Mouse (Mus musculus) hindbrain, embryonic 10.5 days (tissue): ENCODE results near the gene Tprgl. TPM values are rescaled to one million over a fixed set of nuclear protein-coding genes. Genes with fewer than 3 reads are reported as not detected.

Source experiments
- DNase-seq: peaks from one replicate; pipeline ENCODE4 v3.0.0-alpha.2; 2017; ENCODE audit warnings: low spot score
- H3K27ac ChIP-seq: fragments of 300-500 bp; sonication (generic); 2 replicates; pipeline ENCODE4 v1.5.1; 2016; ENCODE audit warnings: mild to moderate bottlenecking, moderate library complexity
- H3K27me3 ChIP-seq: fragments of 300-500 bp; sonication (generic); 2 replicates; pipeline ENCODE4 v1.6.1; 2016; ENCODE audit warnings: mild to moderate bottlenecking; ENCODE audit not compliant: poor library complexity, insufficient read depth, severe bottlenecking
- H3K36me3 ChIP-seq: fragments of 300-500 bp; sonication (generic); 2 replicates; pipeline ENCODE4 v1.6.1; 2016; ENCODE audit warnings: mild to moderate bottlenecking, moderate library complexity
- H3K4me1 ChIP-seq: fragments of 300-500 bp; sonication (generic); replicated peaks from 2 replicates; pipeline ENCODE4 v1.6.1; 2016; ENCODE audit warnings: mild to moderate bottlenecking
- H3K4me3 ChIP-seq: fragments of 300-500 bp; sonication (generic); 2 replicates; pipeline ENCODE4 v1.5.1; 2016; ENCODE audit warnings: mild to moderate bottlenecking, moderate library complexity
- H3K9me3 ChIP-seq: fragments of 300-500 bp; sonication (generic); 2 replicates; pipeline ENCODE4 v1.6.1; 2016; ENCODE audit warnings: mild to moderate bottlenecking, moderate library complexity
- WGBS: fragments of 180-500 bp; shearing (Covaris S2); methylation state at CpG from one replicate; pipeline ENCODE4 v1.1.7; 2016; 5-methylcytosine and 5-hydroxymethylcytosine counted together
- polyA plus RNA-seq: library from polyadenylated mRNA; unstranded; fragments of >200 nt; fragmentation: Nextera tagmentation; extraction: Ambion mirVana; gene quantifications from 2 replicates; pipeline ENCODE4 v1.2.1, GENCODE M21; 2016

The Tprgl gene
- polyA plus RNA-seq, 1 experiment from 2014 or later: 150 TPM

- H3K9me3 ChIP-seq: no peaks in the 10 kb centered on the region
- no peak overlapping the region for H3K27ac ChIP-seq
- H3K36me3 ChIP-seq: peaks cover 57% of the 10 kb centered on the region
- H3K27me3 ChIP-seq: no peaks in the 10 kb centered on the region
- WGBS: 93% methylated on average over 7 of the region's 7 CpGs
- no peak overlapping the region for H3K4me3 ChIP-seq
- peaks cover 29% of the 10 kb centered on the region for H3K4me1 ChIP-seq
- no peak for DNase-seq
Observed at GRCm38 (mm10) chr4:154181001-154181400, 20.5 kb upstream of the Tprgl start.

DNA sequence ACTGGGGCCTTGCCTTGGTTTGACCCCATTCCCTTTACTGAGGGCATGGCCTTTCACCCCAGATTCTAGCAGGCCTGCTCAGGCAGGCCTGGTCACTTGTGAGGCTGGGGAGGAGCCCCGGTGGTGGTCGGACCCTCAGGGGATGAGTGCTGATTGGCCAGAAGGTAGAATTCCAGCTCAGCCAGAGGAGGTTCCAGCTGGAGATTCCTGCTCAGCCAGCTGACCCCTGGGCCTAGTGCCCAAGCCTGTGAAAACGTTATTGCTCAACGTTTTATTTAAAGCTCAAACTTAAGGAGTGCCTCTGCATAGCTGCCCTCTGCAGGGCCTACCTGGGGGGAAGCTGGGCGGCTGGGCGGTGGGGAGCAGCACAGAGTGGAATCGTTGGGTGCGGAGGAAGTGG, 16.8 kb upstream of the Tprgl start:
- Histone ChIP-seq H3K9me3 (no peaks in the 10 kb centered on the region), H3K4me1 (peaks cover 64% of the 10 kb centered on the region), H3K27me3 (peaks cover 11% of the 10 kb centered on the region), H3K36me3 (peaks cover 29% of the 10 kb centered on the region), H3K27ac (no peak overlapping the region), H3K4me3 (no peak overlapping the region)
- WGBS: 61% methylated on average over 8 of the region's 8 CpGs
- no peak for DNase-seq

DNA sequence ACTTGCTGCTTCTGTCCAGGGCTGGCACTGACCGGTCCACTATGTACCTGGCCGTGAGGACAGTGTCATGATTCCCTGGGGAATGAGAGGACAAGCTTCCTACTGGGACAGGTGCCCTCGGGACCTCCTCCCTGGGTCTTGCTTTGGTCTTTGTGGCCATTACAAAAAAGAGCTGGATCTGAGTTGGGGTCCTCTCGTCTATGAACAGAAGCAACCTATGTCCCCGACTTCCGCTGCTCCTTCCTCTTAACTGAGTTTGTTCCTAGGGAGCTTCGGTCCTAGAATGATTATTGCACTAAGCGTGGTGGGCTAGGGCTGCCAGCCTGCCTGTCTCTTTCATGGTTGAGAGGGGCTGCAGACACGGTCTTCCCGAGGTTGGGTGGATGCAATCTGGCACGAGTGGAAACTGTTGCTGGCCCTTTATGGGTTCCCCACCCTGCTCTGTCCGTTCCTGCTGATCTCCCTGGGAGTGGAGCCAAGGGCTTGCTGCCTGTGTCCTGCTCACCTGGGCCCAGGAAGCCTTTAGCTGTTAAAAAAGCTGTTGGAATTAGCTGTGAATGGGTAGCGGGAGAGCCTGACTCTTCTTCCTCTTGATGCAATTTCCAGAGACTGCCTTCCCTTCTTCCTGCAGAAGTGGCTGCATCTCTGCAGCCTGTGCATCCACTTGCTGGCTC, 11.6 kb upstream of the Tprgl start:
- no peak for DNase-seq
- Histone ChIP-seq H3K9me3 (no peaks in the 10 kb centered on the region), H3K4me3 (peak overlapping the region; percentile 66), H3K27me3 (peaks cover 55% of the 10 kb centered on the region), H3K27ac (peak overlapping the region; percentile 84; the same call in 1 of the 2 replicates), H3K4me1 (peaks cover 77% of the 10 kb centered on the region), H3K36me3 (peaks cover 1% of the 10 kb centered on the region; the same call in 1 of the 2 replicates)
- WGBS: 36% methylated on average over 13 of the region's 13 CpGs

GRCm38 (mm10) chr4:154171151-154171930, 10.9 kb upstream of the Tprgl start:
- Histone ChIP-seq H3K36me3 (no peaks in the 10 kb centered on the region), H3K4me1 (peaks cover 70% of the 10 kb centered on the region), H3K27ac (peak overlapping the region; percentile 84), H3K9me3 (no peaks in the 10 kb centered on the region), H3K27me3 (peaks cover 55% of the 10 kb centered on the region), H3K4me3 (peak overlapping the region; percentile 66)
- DNase-seq: peak; percentile 69
- 1% methylated on average over 37 of the region's 37 CpGs for WGBS

- Histone ChIP-seq H3K4me3 (peak within 1 kb of the TSS; percentile 66), H3K27me3 (peaks cover 55% of the 10 kb centered on the region), H3K36me3 (no peaks in the 10 kb centered on the region), H3K4me1 (peaks cover 63% of the 10 kb centered on the region), H3K27ac (peak within 1 kb of the TSS; percentile 84), H3K9me3 (no peaks in the 10 kb centered on the region)
- under 1% methylated on average over 61 of the region's 61 CpGs for WGBS
- DNase-seq: peak; percentile 86
Observed at GRCm38 (mm10) chr4:154170506-154171150, 10.2 kb upstream of the Tprgl start, which contains the start of gene Megf6. Gene Megf6 (plus strand): TSS chr4:154170730.

- peaks cover 57% of the 10 kb centered on the region for H3K4me1 ChIP-seq
Observed at GRCm38 (mm10) chr4:154170021-154170420, 9.6 kb upstream of the Tprgl start.

DNA sequence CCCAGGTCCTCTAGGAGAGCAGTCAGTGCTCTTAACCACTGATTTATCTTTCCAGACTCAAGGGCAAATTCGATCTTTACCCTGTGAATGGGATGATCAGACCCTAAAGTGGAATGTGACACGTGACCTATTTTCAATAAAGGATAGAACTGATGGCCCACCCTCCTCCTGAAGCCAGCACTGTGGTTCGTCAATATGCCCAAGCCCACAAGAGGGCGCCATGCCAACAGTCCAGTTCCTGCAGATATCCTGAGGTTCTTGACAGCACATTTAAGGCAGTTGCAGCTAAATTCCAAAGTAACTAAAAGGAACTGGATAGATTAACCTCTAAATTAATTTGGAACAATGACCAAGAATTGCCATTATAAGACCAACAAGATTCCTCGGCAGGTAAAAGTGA, 6.6 kb upstream of the Tprgl start:
- Histone ChIP-seq H3K9me3 (no peaks in the 10 kb centered on the region), H3K27ac (no peak overlapping the region), H3K36me3 (no peaks in the 10 kb centered on the region), H3K4me1 (peaks cover 27% of the 10 kb centered on the region), H3K27me3 (peaks cover 42% of the 10 kb centered on the region), H3K4me3 (no peak overlapping the region)
- 26% methylated on average over 5 of the region's 5 CpGs for WGBS
- DNase-seq: peak; percentile 70

More at GRCm38 (mm10) chr4:154170021-154170420, 9.6 kb upstream of the Tprgl start:
- no peaks in the 10 kb centered on the region for H3K36me3 ChIP-seq
- H3K27ac ChIP-seq: peak overlapping the region; percentile 84
- peak overlapping the region; percentile 66 for H3K4me3 ChIP-seq
- no peaks in the 10 kb centered on the region for H3K9me3 ChIP-seq
- no peak for DNase-seq
- H3K27me3 ChIP-seq: peaks cover 55% of the 10 kb centered on the region
- WGBS: 2% methylated on average over 15 of the region's 15 CpGs

- Histone ChIP-seq H3K36me3 (peaks cover 8% of the 10 kb centered on the region), H3K4me1 (peaks cover 25% of the 10 kb centered on the region), H3K27ac (no peak overlapping the region), H3K9me3 (no peaks in the 10 kb centered on the region), H3K27me3 (peaks cover 6% of the 10 kb centered on the region), H3K4me3 (no peak overlapping the region)
- peak; percentile 79 for DNase-seq
- WGBS: 13% methylated on average over 7 of the region's 7 CpGs
Observed at GRCm38 (mm10) chr4:154163296-154163695, 2.8 kb upstream of the Tprgl start.

DNA sequence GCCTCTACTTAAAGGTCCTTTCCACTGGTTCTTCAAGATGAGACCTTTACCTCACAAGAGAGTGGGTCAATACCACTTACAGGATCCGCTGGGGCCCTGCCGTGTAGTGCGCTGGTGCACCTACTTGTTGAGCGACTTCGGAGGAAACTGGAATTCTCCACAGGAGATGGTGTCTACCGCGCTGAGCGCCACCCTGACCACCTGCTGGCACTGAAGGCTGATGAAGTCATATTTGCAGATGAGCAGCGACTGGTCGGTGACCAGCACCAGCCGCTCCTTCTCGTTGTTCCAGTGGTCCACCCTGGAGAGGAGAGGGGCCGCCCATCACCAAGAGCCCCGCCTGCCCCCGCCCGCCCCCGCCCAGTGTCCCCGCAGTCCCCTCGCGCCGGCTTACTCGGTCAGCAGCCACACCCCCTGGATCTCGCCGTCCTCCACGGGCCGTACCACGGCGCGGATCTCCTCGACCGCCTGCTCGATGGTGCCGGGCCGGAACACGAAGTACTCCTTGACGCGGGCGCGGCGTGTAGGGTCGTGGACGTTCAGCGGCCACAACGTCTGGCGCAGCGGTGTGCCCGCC, 417 bp downstream of the Tprgl start:
- WGBS: 3% methylated on average over 47 of the region's 47 CpGs
- DNase-seq: no peak
- peaks cover 40% of the 10 kb centered on the region for H3K36me3 ChIP-seq

DNA sequence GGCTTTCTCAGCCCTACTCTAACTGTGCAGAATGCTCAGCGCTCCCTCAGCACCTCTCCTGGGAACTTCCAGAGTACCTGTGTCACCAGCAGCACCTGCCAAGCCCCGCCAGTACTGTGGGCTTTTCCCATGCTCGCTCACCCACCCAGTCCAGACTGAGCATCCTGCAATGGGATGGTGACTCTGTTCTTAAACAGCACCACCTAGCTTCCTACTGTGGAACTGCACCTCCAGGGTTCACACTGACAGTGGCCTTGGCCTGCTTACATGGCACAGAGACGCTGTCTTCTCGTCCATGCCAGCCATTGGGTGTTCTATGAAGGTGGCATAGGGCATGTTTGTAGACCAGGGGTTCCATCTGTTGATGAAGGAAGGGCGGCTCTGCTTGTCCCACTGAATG, 1.5 kb downstream of the Tprgl start:
- Histone ChIP-seq H3K4me3 (peak overlapping the region; percentile 96), H3K27ac (no peak overlapping the region), H3K36me3 (peaks cover 51% of the 10 kb centered on the region), H3K27me3 (no peaks in the 10 kb centered on the region), H3K4me1 (peaks cover 37% of the 10 kb centered on the region), H3K9me3 (no peaks in the 10 kb centered on the region)
- WGBS: 23% methylated on average over 6 of the region's 6 CpGs
- DNase-seq: peak; percentile 86

More for the DNA sequence above, 417 bp downstream of the Tprgl start:
- no peaks in the 10 kb centered on the region for H3K27me3 ChIP-seq
- H3K27ac ChIP-seq: peak overlapping the region; percentile 90
- H3K4me3 ChIP-seq: peak overlapping the region; percentile 96
- peaks cover 32% of the 10 kb centered on the region for H3K4me1 ChIP-seq
- no peaks in the 10 kb centered on the region for H3K9me3 ChIP-seq

GRCm38 (mm10) chr4:154157970-154158662, 2.4 kb downstream of the Tprgl start:
- Histone ChIP-seq H3K27ac (no peak overlapping the region), H3K36me3 (peaks cover 57% of the 10 kb centered on the region)

DNA sequence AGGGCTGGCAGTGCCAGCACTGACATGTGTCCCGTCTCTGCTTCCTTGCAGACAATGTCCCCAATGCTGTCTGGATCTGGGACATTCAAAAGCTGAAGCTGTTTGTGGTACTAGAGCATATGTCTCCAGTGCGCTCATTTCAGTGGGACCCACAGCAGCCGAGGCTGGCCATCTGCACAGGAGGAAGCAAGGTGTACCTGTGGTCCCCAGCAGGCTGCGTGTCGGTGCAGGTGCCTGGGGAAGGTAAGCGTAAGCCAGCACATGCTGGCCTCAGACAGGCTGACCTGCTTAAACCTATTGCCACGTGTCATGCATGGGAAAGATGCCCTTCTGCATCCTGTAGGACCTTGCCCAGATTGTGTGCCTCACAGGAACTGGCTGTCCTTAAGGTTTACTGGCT, 4.4 kb downstream of the Tprgl start:
- Histone ChIP-seq H3K4me1 (peaks cover 30% of the 10 kb centered on the region), H3K27ac (no peak overlapping the region), H3K36me3 (peaks cover 78% of the 10 kb centered on the region), H3K27me3 (no peaks in the 10 kb centered on the region), H3K9me3 (no peaks in the 10 kb centered on the region), H3K4me3 (no peak overlapping the region)
- WGBS: 85% methylated on average over 7 of the region's 7 CpGs
- DNase-seq: no peak

More at GRCm38 (mm10) chr4:154157970-154158662, 2.4 kb downstream of the Tprgl start:
- WGBS: 92% methylated on average over 14 of the region's 14 CpGs
- Histone ChIP-seq H3K27me3 (no peaks in the 10 kb centered on the region), H3K4me1 (peaks cover 37% of the 10 kb centered on the region), H3K9me3 (no peaks in the 10 kb centered on the region), H3K4me3 (no peak overlapping the region)
- no peak for DNase-seq
